Mouse (Mus musculus) bone marrow macrophage, adult 2 months (primary cell): ENCODE results near the gene Tmem262.

Experiments used
- CTCF ChIP-seq: IDR thresholded peaks from 2 replicates; pipeline ENCODE4 v1.5.1; 2012; ENCODE audit warnings: low read depth, mild to moderate bottlenecking, low read length, moderate library complexity
- POLR2A ChIP-seq: IDR thresholded peaks from 2 replicates; pipeline ENCODE4 v1.6.1; 2012; ENCODE audit warnings: mild to moderate bottlenecking, low read depth, low read length, borderline replicate concordance

DNA sequence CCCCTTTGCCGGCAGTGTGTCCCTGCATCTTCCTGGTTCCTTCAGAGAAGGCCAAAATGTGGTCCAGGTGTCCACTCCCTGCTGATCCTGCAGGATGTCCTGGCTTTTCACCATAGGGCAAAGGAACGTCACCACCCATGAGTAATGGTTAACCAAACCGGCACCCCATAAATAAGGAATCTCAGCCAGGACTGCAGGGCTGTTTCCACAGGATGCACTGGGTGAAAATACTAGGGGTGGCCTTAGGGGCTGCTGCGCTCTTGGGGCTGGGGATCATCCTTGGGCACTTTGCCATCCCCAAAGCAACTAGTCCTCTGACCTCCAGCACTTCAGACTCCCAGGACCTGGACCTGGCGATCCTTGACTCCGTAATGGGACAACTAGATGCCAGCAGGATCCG is 25.8 kb downstream of the Tmem262 start, which contains the start of gene Naaladl1:
- TF ChIP-seq CTCF = no peak
- no peak for TF ChIP-seq POLR2A
